Mouse (Mus musculus): ENCODE results near the gene Egln3. TPM values are rescaled to one million over a fixed set of nuclear protein-coding genes. Genes with fewer than 3 reads are reported as not detected.

The Egln3 gene
- 2.6 and 3.1 TPM in 2 replicates for polyA plus RNA-seq (2021; fragmentation: Nextera tagmentation)
- long read RNA-seq, experiment 1, partial matches to known transcripts = 0 of 2 reads
- long read RNA-seq, experiment 1, other reads (novel, unspliced or antisense) = 0 of 2 reads
- long read RNA-seq, experiment 2, transcript Egln3-201 (5 exons, 2,662 nt) = major isoform, 12 of 12 reads
- long read RNA-seq, experiment 2, partial matches to known transcripts = 0 of 12 reads
- long read RNA-seq, experiment 2, other reads (novel, unspliced or antisense) = 0 of 12 reads

DNA sequence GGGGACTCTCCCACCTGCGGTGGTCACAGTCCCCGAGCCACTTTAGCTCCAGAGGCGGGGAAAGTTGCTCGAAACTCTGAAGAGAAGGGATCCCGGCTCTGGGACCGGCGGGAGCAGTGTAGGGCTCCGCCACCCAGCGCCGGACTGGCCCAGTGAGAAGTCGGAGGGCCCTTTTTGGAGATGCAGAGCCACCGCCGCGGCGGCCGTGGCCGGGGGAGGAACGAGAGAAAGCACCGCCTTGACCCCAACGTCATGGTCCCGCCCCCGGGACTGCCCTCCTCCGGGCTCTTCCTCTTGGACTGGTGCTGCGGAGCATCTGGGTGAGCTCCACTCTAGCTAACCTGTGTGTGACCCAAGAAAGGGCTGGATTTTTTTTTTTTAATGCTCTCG lies at the start of gene Egln3:
TSS of gene Egln3 (minus strand) at position 205 of the 390 bp plus-strand sequence.

